Mouse (Mus musculus) forebrain, embryonic 11.5 days (tissue): ENCODE data around the gene Txndc8. TPM values are rescaled to one million over a fixed set of nuclear protein-coding genes. Genes with fewer than 3 reads are reported as not detected.

ENCODE experiments used
- ATAC-seq: fragments of 200-750 bp; cut with Nextera tagmentation; replicated peaks from 2 replicates; pipeline ENCODE4 v1.8.0; 2017; ENCODE audit warnings: moderate TSS enrichment; ENCODE audit not compliant: low FRiP score
- DNase-seq: peaks from one replicate; pipeline ENCODE4 v3.0.0-alpha.2; 2017; ENCODE audit warnings: low spot score
- H3K27ac ChIP-seq: fragments of 300-500 bp; sonication (generic); 2 replicates; pipeline ENCODE4 v1.5.1; 2014; ENCODE audit warnings: low read depth, low read length
- H3K27me3 ChIP-seq: fragments of 300-500 bp; sonication (generic); 2 replicates; pipeline ENCODE4 v1.6.1; 2014; ENCODE audit warnings: mild to moderate bottlenecking, low read length, mixed read lengths; ENCODE audit not compliant: control insufficient read depth, insufficient read depth
- H3K36me3 ChIP-seq: fragments of 300-500 bp; sonication (generic); 2 replicates; pipeline ENCODE4 v1.6.1; 2014; ENCODE audit warnings: mild to moderate bottlenecking, low read length, moderate library complexity, mixed read lengths; ENCODE audit not compliant: control insufficient read depth, insufficient read depth
- H3K4me1 ChIP-seq: fragments of 300-500 bp; sonication (generic); replicated peaks from 2 replicates; pipeline ENCODE4 v1.6.1; 2014; ENCODE audit warnings: low read length, mixed read lengths; ENCODE audit not compliant: control insufficient read depth, insufficient read depth
- H3K4me2 ChIP-seq: fragments of 300-500 bp; sonication (generic); 2 replicates; pipeline ENCODE4 v1.6.1; 2014; ENCODE audit warnings: low read depth, mild to moderate bottlenecking, low read length, moderate library complexity, mixed read lengths; ENCODE audit not compliant: severe bottlenecking
- H3K4me3 ChIP-seq: fragments of 300-500 bp; sonication (generic); 2 replicates; pipeline ENCODE4 v1.5.1; 2014; ENCODE audit warnings: low read depth, low read length
- H3K9ac ChIP-seq: fragments of 300-500 bp; sonication (generic); 2 replicates; pipeline ENCODE4 v1.6.1; 2014; ENCODE audit warnings: low read length
- H3K9me3 ChIP-seq: fragments of 300-500 bp; sonication (generic); 2 replicates; pipeline ENCODE4 v1.6.1; 2016; ENCODE audit warnings: low read length, mixed read lengths; ENCODE audit not compliant: control insufficient read depth
- WGBS: fragments of 180-500 bp; shearing (Covaris S2); extraction: QIAGEN DNeasy Blood & Tissue Kit; methylation state at CpG from one replicate; pipeline ENCODE4 v1.1.7; 2014; 5-methylcytosine and 5-hydroxymethylcytosine counted together
- polyA plus RNA-seq: library from polyadenylated mRNA; unstranded; fragments of >200 nt; fragmentation: Nextera tagmentation; extraction: Ambion mirVana; gene quantifications from 2 replicates; pipeline ENCODE4 v1.2.1, GENCODE M21; 2014

Gene Txndc8
- polyA plus RNA-seq, 1 experiment from 2014 or later = not detected

- no peak overlapping the region for H3K4me3 ChIP-seq
- peaks cover 3% of the 10 kb centered on the region; the same call in 1 of the 2 replicates for H3K4me1 ChIP-seq
- DNase-seq = no peak
- H3K36me3 ChIP-seq = peaks cover 9% of the 10 kb centered on the region
- H3K4me2 ChIP-seq = no peak overlapping the region
- 92% methylated on average over 7 of the region's 7 CpGs for WGBS
- no peak overlapping the region for H3K9ac ChIP-seq
- no peak for ATAC-seq
- H3K27me3 ChIP-seq = no peaks in the 10 kb centered on the region
- H3K27ac ChIP-seq = no peak overlapping the region
- peaks cover 3% of the 10 kb centered on the region; the same call in 1 of the 2 replicates for H3K9me3 ChIP-seq
Measured at GRCm38 (mm10) chr4:57953796-57954195, 55.1 kb downstream of the Txndc8 start.

GRCm38 (mm10) chr4:57952891-57953290 lies 56.0 kb downstream of the Txndc8 start:
- 87% methylated on average over 1 of the region's 1 CpGs for WGBS
- no peak overlapping the region for H3K27ac ChIP-seq
- peaks cover 9% of the 10 kb centered on the region for H3K36me3 ChIP-seq

DNA sequence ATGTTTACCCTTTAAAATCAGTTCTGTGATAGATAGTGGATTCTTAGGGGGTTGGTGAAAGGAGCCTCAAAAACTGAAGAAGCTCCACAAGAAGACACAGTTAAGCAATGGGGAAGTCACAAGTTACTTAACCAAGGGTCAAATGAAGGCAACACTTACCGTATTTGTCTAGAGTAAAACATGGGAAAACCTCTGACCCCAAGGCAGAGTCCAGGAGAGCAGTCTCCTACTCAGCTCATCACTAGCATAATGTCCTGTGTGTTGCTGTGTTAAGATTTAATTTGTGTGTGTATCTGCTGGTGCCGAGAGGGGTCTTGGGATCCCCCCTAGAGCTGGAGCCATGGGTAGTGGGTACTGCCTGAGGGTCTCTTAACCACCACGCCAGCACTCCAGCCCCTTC lies 56.5 kb downstream of the Txndc8 start:
- Histone ChIP-seq H3K27me3 (no peaks in the 10 kb centered on the region), H3K36me3 (peaks cover 9% of the 10 kb centered on the region), H3K27ac (no peak overlapping the region), H3K9me3 (peaks cover 3% of the 10 kb centered on the region; the same call in 1 of the 2 replicates), H3K4me1 (peaks cover 3% of the 10 kb centered on the region; the same call in 1 of the 2 replicates), H3K4me2 (no peak overlapping the region), H3K9ac (no peak overlapping the region), H3K4me3 (no peak overlapping the region)
- WGBS = 96% methylated on average over 3 of the region's 3 CpGs
- DNase-seq = no peak
- no peak for ATAC-seq

More at GRCm38 (mm10) chr4:57952891-57953290, 56.0 kb downstream of the Txndc8 start:
- ATAC-seq (no peak), DNase-seq (no peak)
- peaks cover 3% of the 10 kb centered on the region; the same call in 1 of the 2 replicates for H3K9me3 ChIP-seq
- H3K9ac ChIP-seq = no peak overlapping the region
- no peak overlapping the region for H3K4me3 ChIP-seq
- no peak overlapping the region for H3K4me2 ChIP-seq
- H3K4me1 ChIP-seq = peaks cover 3% of the 10 kb centered on the region; the same call in 1 of the 2 replicates
- no peaks in the 10 kb centered on the region for H3K27me3 ChIP-seq

- H3K36me3 ChIP-seq = peaks cover 9% of the 10 kb centered on the region
- no peak for ATAC-seq
- no peak overlapping the region for H3K9ac ChIP-seq
- no peak overlapping the region for H3K27ac ChIP-seq
- peaks cover 1% of the 10 kb centered on the region; the same call in 1 of the 2 replicates for H3K4me1 ChIP-seq
- H3K9me3 ChIP-seq = peaks cover 3% of the 10 kb centered on the region; the same call in 1 of the 2 replicates
- H3K4me3 ChIP-seq = no peak overlapping the region
- WGBS = 96% methylated on average over 6 of the region's 6 CpGs
- no peak overlapping the region for H3K4me2 ChIP-seq
- H3K27me3 ChIP-seq = no peaks in the 10 kb centered on the region
- DNase-seq = no peak
Measured at GRCm38 (mm10) chr4:57949866-57950265, 59.1 kb downstream of the Txndc8 start.

- 96% methylated on average over 4 of the region's 4 CpGs for WGBS
Measured at GRCm38 (mm10) chr4:57947476-57947875, 61.4 kb downstream of the Txndc8 start.

GRCm38 (mm10) chr4:57947036-57947435 lies 61.9 kb downstream of the Txndc8 start:
- Histone ChIP-seq H3K4me1 (no peaks in the 10 kb centered on the region), H3K27me3 (no peaks in the 10 kb centered on the region), H3K4me3 (no peak overlapping the region), H3K27ac (no peak overlapping the region), H3K9ac (no peak overlapping the region), H3K9me3 (peaks cover 3% of the 10 kb centered on the region; the same call in 1 of the 2 replicates), H3K36me3 (peaks cover 12% of the 10 kb centered on the region), H3K4me2 (no peak overlapping the region)
- WGBS = 90% methylated on average over 10 of the region's 10 CpGs
- ATAC-seq (no peak), DNase-seq (no peak)

More at GRCm38 (mm10) chr4:57947476-57947875, 61.4 kb downstream of the Txndc8 start:
- DNase-seq = no peak
- no peak overlapping the region for H3K4me3 ChIP-seq
- no peak for ATAC-seq
- no peaks in the 10 kb centered on the region for H3K27me3 ChIP-seq
- H3K36me3 ChIP-seq = peaks cover 12% of the 10 kb centered on the region
- H3K9ac ChIP-seq = no peak overlapping the region
- no peak overlapping the region for H3K27ac ChIP-seq
- H3K4me2 ChIP-seq = no peak overlapping the region
- peaks cover 3% of the 10 kb centered on the region; the same call in 1 of the 2 replicates for H3K9me3 ChIP-seq
- H3K4me1 ChIP-seq = no peaks in the 10 kb centered on the region

DNA sequence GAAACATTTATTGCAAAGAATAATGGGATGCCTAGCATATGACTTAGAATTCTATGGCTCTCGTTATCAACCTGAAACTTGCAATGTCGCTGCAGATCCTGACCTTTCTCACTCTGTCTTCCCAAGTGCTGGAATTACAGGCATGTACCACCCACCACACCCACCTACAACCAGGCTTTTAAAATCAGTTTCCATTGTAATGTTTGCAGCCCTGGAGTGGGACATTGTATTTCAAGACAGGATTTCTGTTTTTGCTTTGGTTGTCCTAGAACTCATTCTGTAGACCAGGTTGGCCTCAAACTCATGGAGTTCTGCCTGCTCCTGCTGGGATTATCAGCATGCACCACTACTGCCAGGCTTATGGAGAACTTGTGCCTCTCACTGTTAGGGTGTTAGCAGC lies 66.0 kb downstream of the Txndc8 start:
- H3K4me2 ChIP-seq = no peak overlapping the region
- ATAC-seq = no peak
- H3K36me3 ChIP-seq = peaks cover 3% of the 10 kb centered on the region; the same call in 1 of the 2 replicates
- no peaks in the 10 kb centered on the region for H3K27me3 ChIP-seq
- no peak for DNase-seq
- H3K4me1 ChIP-seq = no peaks in the 10 kb centered on the region
- H3K9ac ChIP-seq = no peak overlapping the region
- H3K27ac ChIP-seq = no peak overlapping the region
- no peak overlapping the region for H3K4me3 ChIP-seq
- WGBS = 92% methylated on average over 2 of the region's 2 CpGs
- H3K9me3 ChIP-seq = no peaks in the 10 kb centered on the region

GRCm38 (mm10) chr4:57940631-57941030 lies 68.3 kb downstream of the Txndc8 start:
- Histone ChIP-seq H3K27ac (no peak overlapping the region), H3K9ac (no peak overlapping the region), H3K4me3 (no peak overlapping the region), H3K36me3 (peaks cover 3% of the 10 kb centered on the region; the same call in 1 of the 2 replicates), H3K4me1 (no peaks in the 10 kb centered on the region), H3K4me2 (no peak overlapping the region), H3K9me3 (no peaks in the 10 kb centered on the region), H3K27me3 (no peaks in the 10 kb centered on the region)
- 91% methylated on average over 4 of the region's 4 CpGs for WGBS
- DNase-seq (no peak), ATAC-seq (no peak)

DNA sequence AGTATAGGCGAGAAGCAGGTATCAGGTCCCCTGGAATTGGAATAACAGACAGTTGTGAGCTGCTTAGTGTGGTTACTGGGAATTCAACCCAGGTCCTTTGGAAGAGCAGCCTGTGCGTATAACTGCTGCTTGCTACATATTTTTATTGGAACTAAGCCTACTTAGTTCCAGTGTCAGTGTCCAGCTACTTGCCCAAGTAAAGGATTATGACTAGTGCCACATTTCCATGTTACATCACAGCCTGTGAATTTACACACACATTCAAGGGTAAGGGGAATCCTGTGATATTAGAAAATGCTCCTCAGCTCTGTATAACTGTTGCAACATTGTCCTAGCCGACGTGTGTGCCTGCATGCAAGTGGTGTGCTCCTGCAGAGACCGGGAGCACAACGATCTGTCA lies 71.6 kb downstream of the Txndc8 start:
- Histone ChIP-seq H3K27ac (no peak overlapping the region), H3K9me3 (no peaks in the 10 kb centered on the region), H3K9ac (no peak overlapping the region), H3K27me3 (no peaks in the 10 kb centered on the region), H3K36me3 (no peaks in the 10 kb centered on the region), H3K4me2 (no peak overlapping the region), H3K4me1 (no peaks in the 10 kb centered on the region), H3K4me3 (no peak overlapping the region)
- 88% methylated on average over 6 of the region's 6 CpGs for WGBS
- ATAC-seq (no peak), DNase-seq (no peak)
